Mouse (Mus musculus): ENCODE results near the gene Jakmip3. TPM values are rescaled to one million over a fixed set of nuclear protein-coding genes. Genes with fewer than 3 reads are reported as not detected.

Jakmip3 gene
- polyA plus RNA-seq, 1 experiment from 2014 or later: not detected

GRCm38 (mm10) chr7:138908768-138909276, 31.7 kb upstream of the Jakmip3 start:
- no peak for ATAC-seq (ENCODE audit: insufficient read depth)
- DNase-seq: no peak
- TF ChIP-seq CTCF (IDR thresholded peaks at IDR 0.05; ENCODE audit: low read depth): no peak
- Histone ChIP-seq H3K4me3 (ENCODE audit: low read depth, low read length) (peak overlapping the region; percentile 69), H3K27ac (ENCODE audit: low read depth) (peak overlapping the region; percentile 74), H3K27me3 (ENCODE audit: insufficient read depth, low read length) (no peaks in the 10 kb centered on the region), H3K4me2 (peak overlapping the region; percentile 76), H3K9me3 (ENCODE audit: low read depth, low read length) (no peaks in the 10 kb centered on the region), H3K9ac (peak overlapping the region; percentile 84), H3K36me3 (ENCODE audit: insufficient read depth) (no peaks in the 10 kb centered on the region), H3K4me1 (ENCODE audit: insufficient read depth) (peaks cover 7% of the 10 kb centered on the region; the same call in 1 of the 2 replicates)
- WGBS: 6% methylated on average over 10 of the region's 10 CpGs

GRCm38 (mm10) chr7:138909277-138910192, 31.0 kb upstream of the Jakmip3 start, which contains the start of gene Bnip3:
Gene Bnip3 (minus strand): TSS chr7:138909519.
- peak within 1 kb of the TSS; percentile 84 for H3K9ac ChIP-seq
- ATAC-seq (ENCODE audit: insufficient read depth) (peak; percentile 97), DNase-seq (peak; percentile 94)
- under 1% methylated on average over 65 of the region's 66 CpGs for WGBS
- no peaks in the 10 kb centered on the region for H3K9me3 ChIP-seq (ENCODE audit: low read depth, low read length)
- H3K27me3 ChIP-seq (ENCODE audit: insufficient read depth, low read length): no peaks in the 10 kb centered on the region
- peak within 1 kb of the TSS; percentile 69 for H3K4me3 ChIP-seq (ENCODE audit: low read depth, low read length)
- H3K27ac ChIP-seq (ENCODE audit: low read depth): peak within 1 kb of the TSS; percentile 82
- TF ChIP-seq CTCF (IDR thresholded peaks at IDR 0.05; ENCODE audit: low read depth): no peak
- H3K4me2 ChIP-seq: peak within 1 kb of the TSS; percentile 76
- peaks cover 7% of the 10 kb centered on the region; the same call in 1 of the 2 replicates for H3K4me1 ChIP-seq (ENCODE audit: insufficient read depth)
- no peaks in the 10 kb centered on the region for H3K36me3 ChIP-seq (ENCODE audit: insufficient read depth)

- H3K4me3 ChIP-seq (ENCODE audit: low read depth, low read length): peak overlapping the region; percentile 69
- H3K9me3 ChIP-seq (ENCODE audit: low read depth, low read length): no peaks in the 10 kb centered on the region
- H3K36me3 ChIP-seq (ENCODE audit: insufficient read depth): no peaks in the 10 kb centered on the region
- no peak for ATAC-seq (ENCODE audit: insufficient read depth)
- H3K4me1 ChIP-seq (ENCODE audit: insufficient read depth): peaks cover 7% of the 10 kb centered on the region; the same call in 1 of the 2 replicates
- H3K27me3 ChIP-seq (ENCODE audit: insufficient read depth, low read length): no peaks in the 10 kb centered on the region
- peak overlapping the region; percentile 76 for H3K4me2 ChIP-seq
- WGBS: 21% methylated on average over 7 of the region's 7 CpGs
- H3K9ac ChIP-seq: peak overlapping the region; percentile 60
- peak; percentile 12 for DNase-seq
- TF ChIP-seq CTCF (IDR thresholded peaks at IDR 0.05; ENCODE audit: low read depth): no peak
- peak overlapping the region; percentile 82 for H3K27ac ChIP-seq (ENCODE audit: low read depth)
Measured at GRCm38 (mm10) chr7:138910193-138910562, 30.4 kb upstream of the Jakmip3 start.

- no peaks in the 10 kb centered on the region for H3K9me3 ChIP-seq (ENCODE audit: low read depth, low read length)
- ATAC-seq (ENCODE audit: insufficient read depth): no peak
- no peaks in the 10 kb centered on the region for H3K36me3 ChIP-seq (ENCODE audit: insufficient read depth)
- no peak overlapping the region for H3K4me3 ChIP-seq (ENCODE audit: low read depth, low read length)
- H3K27ac ChIP-seq (ENCODE audit: low read depth): no peak overlapping the region
- WGBS: 64% methylated on average over 3 of the region's 3 CpGs
- no peaks in the 10 kb centered on the region for H3K27me3 ChIP-seq (ENCODE audit: insufficient read depth, low read length)
- no peak for TF ChIP-seq CTCF (IDR thresholded peaks at IDR 0.05; ENCODE audit: low read depth)
- H3K4me2 ChIP-seq: no peak overlapping the region
- no peak overlapping the region for H3K9ac ChIP-seq
- peaks cover 1% of the 10 kb centered on the region; the same call in 1 of the 2 replicates for H3K4me1 ChIP-seq (ENCODE audit: insufficient read depth)
- no peak for DNase-seq
Measured at GRCm38 (mm10) chr7:138913616-138914015, 26.9 kb upstream of the Jakmip3 start.

GRCm38 (mm10) chr7:138919156-138919944, 21.2 kb upstream of the Jakmip3 start:
- DNase-seq: peak; percentile 83
- peak overlapping the region; percentile 36 for H3K9ac ChIP-seq
- WGBS: 2% methylated on average over 26 of the region's 26 CpGs

GRCm38 (mm10) chr7:138921611-138922010, 18.9 kb upstream of the Jakmip3 start:
- DNase-seq: no peak
- no peak for ATAC-seq (ENCODE audit: insufficient read depth)
- H3K27me3 ChIP-seq (ENCODE audit: insufficient read depth, low read length): no peaks in the 10 kb centered on the region
- TF ChIP-seq CTCF (IDR thresholded peaks at IDR 0.05; ENCODE audit: low read depth): no peak
- 95% methylated on average over 8 of the region's 8 CpGs for WGBS
- no peaks in the 10 kb centered on the region for H3K9me3 ChIP-seq (ENCODE audit: low read depth, low read length)
- no peaks in the 10 kb centered on the region for H3K4me1 ChIP-seq (ENCODE audit: insufficient read depth)
- H3K4me2 ChIP-seq: no peak overlapping the region
- no peaks in the 10 kb centered on the region for H3K36me3 ChIP-seq (ENCODE audit: insufficient read depth)
- no peak overlapping the region for H3K4me3 ChIP-seq (ENCODE audit: low read depth, low read length)
- H3K9ac ChIP-seq: no peak overlapping the region
- no peak overlapping the region for H3K27ac ChIP-seq (ENCODE audit: low read depth)

More at GRCm38 (mm10) chr7:138919156-138919944, 21.2 kb upstream of the Jakmip3 start:
- Histone ChIP-seq H3K4me1 (ENCODE audit: insufficient read depth) (no peaks in the 10 kb centered on the region), H3K27me3 (ENCODE audit: insufficient read depth, low read length) (no peaks in the 10 kb centered on the region), H3K27ac (ENCODE audit: low read depth) (peak overlapping the region; percentile 84), H3K9me3 (ENCODE audit: low read depth, low read length) (no peaks in the 10 kb centered on the region), H3K4me3 (ENCODE audit: low read depth, low read length) (peak overlapping the region; percentile 35), H3K4me2 (peak overlapping the region; percentile 68), H3K36me3 (ENCODE audit: insufficient read depth) (no peaks in the 10 kb centered on the region)
- peak; percentile 43 for TF ChIP-seq CTCF (IDR thresholded peaks at IDR 0.05; ENCODE audit: low read depth)
- ATAC-seq (ENCODE audit: insufficient read depth): peak; percentile 89

Data from lung, embryonic 14.5 days (tissue).